10 mouse cellular contexts compared by ENCODE assay signal in the genomic region with DNA sequence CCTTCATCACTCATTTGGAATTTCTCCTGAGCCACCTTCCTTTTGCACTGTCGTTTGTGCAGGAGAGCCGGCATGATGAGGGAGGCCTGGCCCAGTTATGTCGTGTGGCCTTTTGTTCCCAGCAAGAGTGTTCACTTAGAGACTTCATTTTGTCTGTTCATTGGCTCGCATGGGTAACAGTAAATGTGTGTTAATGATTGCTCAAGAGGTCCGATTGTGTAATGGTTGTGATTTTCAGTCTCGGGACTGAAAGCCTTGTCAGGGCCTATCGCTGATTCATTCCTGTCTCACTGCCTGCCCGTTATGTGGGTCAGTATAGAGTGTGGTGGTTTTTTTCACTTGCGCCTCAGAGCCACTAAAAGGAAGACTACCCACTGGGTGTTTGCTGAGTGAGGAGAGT.
DNase-seq lines count a peak whose midpoint lies in the region; ATAC-seq lines count a peak whose summit lies in the region.
"Had no signal": no experiment of that assay in that cellular context is flagged by ENCODE, and none has a peak within 500 bp of the region (broad histone marks: within the 10 kb centered on the region; RNA-seq: fewer than 3 reads in every experiment).

No protein-coding gene starts in this region.

- H3K4me2 ChIP-seq in forebrain, embryonic 12.5 days = no peak overlapping the region
- H3K4me2 ChIP-seq in heart, embryonic 14.5 days (ENCODE audit: low read length) = no peak overlapping the region
- no peak overlapping the region for H3K4me2 ChIP-seq in lung, embryonic 16.5 days (ENCODE audit: low read depth, low read length)
- H3K4me2 ChIP-seq: limb, embryonic 12.5 days had no signal

- H3K27ac ChIP-seq in forebrain, embryonic 12.5 days = peak overlapping the region; percentile 53
- H3K27ac ChIP-seq in forebrain, embryonic 10.5 days = no peak overlapping the region
- peak overlapping the region; percentile 42 to 67; a peak in 3 of 4 replicates for H3K27ac ChIP-seq in heart, embryonic 14.5 days (replicated peaks in 1 of 2; ENCODE audit: control insufficient read depth in 1 of 2, insufficient read depth in 1 of 2, low read depth in 2 of 2, low read length in 2 of 2)
- H3K27ac ChIP-seq in lung, embryonic 16.5 days (ENCODE audit: low read length) = peak overlapping the region; percentile 4; the same call in 1 of the 2 replicates
- H3K27ac ChIP-seq: limb, embryonic 12.5 days had no signal

- no peak overlapping the region for H3K9ac ChIP-seq in forebrain, embryonic 12.5 days
- no peak overlapping the region for H3K9ac ChIP-seq in heart, embryonic 14.5 days (ENCODE audit: low read length)
- H3K9ac ChIP-seq in lung, embryonic 16.5 days (ENCODE audit: low read length) = no peak overlapping the region
- H3K9ac ChIP-seq: limb, embryonic 12.5 days had no signal

- H3K9me3 ChIP-seq in forebrain, embryonic 12.5 days = no peaks in the 10 kb centered on the region
- no peaks in the 10 kb centered on the region for H3K9me3 ChIP-seq in forebrain, embryonic 10.5 days
- H3K9me3 ChIP-seq in heart, embryonic 14.5 days (ENCODE audit: control insufficient read depth, low read length) = no peaks in the 10 kb centered on the region
- H3K9me3 ChIP-seq in lung, embryonic 16.5 days (ENCODE audit: control insufficient read depth, low read length) = no peaks in the 10 kb centered on the region
- H3K9me3 ChIP-seq: limb, embryonic 12.5 days had no signal

- no peaks in the 10 kb centered on the region for H3K36me3 ChIP-seq in forebrain, embryonic 12.5 days (replicated peaks)
- H3K36me3 ChIP-seq in forebrain, embryonic 10.5 days (replicated peaks) = no peaks in the 10 kb centered on the region
- no peaks in the 10 kb centered on the region for H3K36me3 ChIP-seq in heart, embryonic 14.5 days (ENCODE audit: control insufficient read depth, insufficient read depth, low read length)
- no peaks in the 10 kb centered on the region for H3K36me3 ChIP-seq in lung, embryonic 16.5 days (ENCODE audit: control insufficient read depth, insufficient read depth, low read length)
- H3K36me3 ChIP-seq: limb, embryonic 12.5 days had no signal

- no peak overlapping the region for H3K4me3 ChIP-seq in forebrain, embryonic 12.5 days (replicated peaks)
- no peak overlapping the region for H3K4me3 ChIP-seq in forebrain, embryonic 10.5 days
- no peak overlapping the region for H3K4me3 ChIP-seq in heart, embryonic 14.5 days (ENCODE audit: control insufficient read depth in 1 of 2, insufficient read depth in 1 of 2, low read depth in 1 of 2, low read length in 2 of 2)
- no peak overlapping the region for H3K4me3 ChIP-seq in lung, embryonic 16.5 days (ENCODE audit: low read length)
- H3K4me3 ChIP-seq: limb, embryonic 12.5 days had no signal

- ATAC-seq in forebrain, embryonic 12.5 days (ENCODE audit: low FRiP score) = peak; percentile 31; the same call in 1 of the 2 replicates
- ATAC-seq in heart, embryonic 14.5 days (ENCODE audit: insufficient number of reproducible peaks, insufficient read depth, low FRiP score, low read depth) = no peak
- peak; percentile 52 for ATAC-seq in lung, embryonic 16.5 days (ENCODE audit: low read depth)

- no peaks in the 10 kb centered on the region for H3K27me3 ChIP-seq in forebrain, embryonic 12.5 days
- H3K27me3 ChIP-seq in forebrain, embryonic 10.5 days (ENCODE audit: poor library complexity, severe bottlenecking) = no peaks in the 10 kb centered on the region
- H3K27me3 ChIP-seq in heart, embryonic 14.5 days (ENCODE audit: control insufficient read depth, insufficient read depth, low read length) = no peaks in the 10 kb centered on the region
- no peaks in the 10 kb centered on the region for H3K27me3 ChIP-seq in lung, embryonic 16.5 days (ENCODE audit: control insufficient read depth, insufficient read depth, low read depth, low read length)
- H3K27me3 ChIP-seq: limb, embryonic 12.5 days had no signal

- no peak for DNase-seq in forebrain, embryonic 10.5 days (ENCODE audit: extremely low spot score, low spot score)
- DNase-seq in 3T3-L1 (ENCODE audit: low read depth, low spot score) = peak; percentile 85
- no peak for DNase-seq in right cerebral cortex, postnatal 4 days
- no peak for DNase-seq in embryo, embryonic 9.5 days (ENCODE audit: extremely low spot score)
- DNase-seq in frontal cortex, adult 2 months (ENCODE audit: extremely low spot score in 1 of 2, low spot score in 1 of 2) = no peak
- DNase-seq: cerebellum, adult 18-20 months had no signal

- 36% methylated on average over 9 of the region's 9 CpGs for WGBS in forebrain, embryonic 12.5 days
- WGBS in forebrain, embryonic 10.5 days = 83% methylated on average over 9 of the region's 9 CpGs
- WGBS in heart, embryonic 14.5 days = 45% methylated on average over 9 of the region's 9 CpGs
- 50% methylated on average over 9 of the region's 9 CpGs for WGBS in lung, embryonic 16.5 days

- peaks cover 41% of the 10 kb centered on the region for H3K4me1 ChIP-seq in forebrain, embryonic 12.5 days
- H3K4me1 ChIP-seq in forebrain, embryonic 10.5 days = peaks cover 26% of the 10 kb centered on the region
- peaks cover 24 to 50% of the 10 kb centered on the region in 2 experiments for H3K4me1 ChIP-seq in heart, embryonic 14.5 days (ENCODE audit: control insufficient read depth in 2 of 2, insufficient read depth in 2 of 2, low read length in 2 of 2)
- peaks cover 42% of the 10 kb centered on the region for H3K4me1 ChIP-seq in lung, embryonic 16.5 days (replicated peaks; ENCODE audit: control insufficient read depth, insufficient read depth, low read length)
